Mouse (Mus musculus) brain, embryonic 18.5 days (tissue): Measurements from ENCODE around the gene Hdgfl1.

ENCODE experiments used
- DNase-seq: peaks from one replicate; pipeline ENCODE4 v3.0.0-alpha.2; 2012; ENCODE audit warnings: low read depth, low spot score

Gene Hdgfl1

DNA sequence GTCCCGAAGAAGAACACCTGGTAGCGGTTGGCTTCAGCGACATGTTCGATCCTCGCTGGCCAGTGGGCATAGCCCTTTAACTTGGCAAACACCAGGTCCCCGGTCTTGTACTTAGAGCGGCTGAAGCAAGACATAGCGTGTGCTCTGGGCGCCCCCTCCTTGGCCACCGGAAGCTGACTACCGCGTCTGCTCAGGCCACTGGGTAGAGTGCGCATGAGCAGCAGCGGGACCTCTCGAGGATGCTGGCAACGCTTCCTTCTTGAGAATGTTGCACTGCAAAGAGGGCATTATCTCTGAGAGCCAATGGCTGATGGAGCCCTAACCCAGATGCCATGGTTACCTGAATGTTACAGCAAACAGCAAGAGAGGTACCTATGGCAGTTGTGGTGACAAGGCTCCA is at the start of gene Hdgfl1:
TSS of gene Hdgfl1 (minus strand) at position 211 of the 400 bp plus-strand sequence.
- DNase-seq, result no peak

DNA sequence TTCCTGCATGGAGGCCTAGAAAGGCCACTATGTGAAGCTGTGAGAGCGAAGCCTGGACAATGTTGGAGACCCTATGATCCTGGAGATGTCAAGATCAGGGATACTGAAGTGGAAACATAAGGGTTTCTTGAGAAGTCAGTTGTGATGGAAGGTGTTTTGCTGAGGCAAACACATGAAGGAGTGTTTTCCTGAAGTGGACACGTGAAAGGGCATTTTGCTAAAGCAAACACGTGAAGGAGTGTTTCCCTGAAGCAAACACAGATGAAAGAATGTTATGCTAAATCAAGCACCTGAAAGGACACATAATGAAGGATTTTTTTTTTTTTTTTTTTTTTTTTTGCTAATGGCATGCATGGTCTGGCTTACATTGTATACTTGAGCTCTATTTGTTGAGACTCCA is 25.5 kb upstream of the Hdgfl1 start:
- DNase-seq, result no peak

DNA sequence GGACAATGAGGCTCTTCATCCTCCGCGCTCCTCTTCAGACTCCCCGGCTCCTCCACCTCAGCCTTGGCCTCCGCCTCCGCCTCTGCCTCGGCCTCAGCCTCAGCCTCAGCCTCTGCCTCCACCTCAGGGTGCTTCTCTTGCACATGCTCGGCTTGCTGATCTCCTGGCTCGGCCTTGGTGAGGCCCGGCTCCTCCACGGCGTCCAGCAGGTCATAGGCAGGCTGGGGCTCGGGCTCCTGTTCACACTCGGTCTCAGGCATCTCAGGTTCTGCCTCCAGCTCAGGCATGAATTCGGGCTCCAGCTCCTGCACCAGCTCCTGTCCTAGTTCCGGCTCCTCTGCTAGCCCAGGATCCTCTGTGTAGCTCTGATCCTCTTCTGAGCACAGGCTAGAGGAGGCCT is 541 bp downstream of the Hdgfl1 start:
- DNase-seq, result no peak

DNA sequence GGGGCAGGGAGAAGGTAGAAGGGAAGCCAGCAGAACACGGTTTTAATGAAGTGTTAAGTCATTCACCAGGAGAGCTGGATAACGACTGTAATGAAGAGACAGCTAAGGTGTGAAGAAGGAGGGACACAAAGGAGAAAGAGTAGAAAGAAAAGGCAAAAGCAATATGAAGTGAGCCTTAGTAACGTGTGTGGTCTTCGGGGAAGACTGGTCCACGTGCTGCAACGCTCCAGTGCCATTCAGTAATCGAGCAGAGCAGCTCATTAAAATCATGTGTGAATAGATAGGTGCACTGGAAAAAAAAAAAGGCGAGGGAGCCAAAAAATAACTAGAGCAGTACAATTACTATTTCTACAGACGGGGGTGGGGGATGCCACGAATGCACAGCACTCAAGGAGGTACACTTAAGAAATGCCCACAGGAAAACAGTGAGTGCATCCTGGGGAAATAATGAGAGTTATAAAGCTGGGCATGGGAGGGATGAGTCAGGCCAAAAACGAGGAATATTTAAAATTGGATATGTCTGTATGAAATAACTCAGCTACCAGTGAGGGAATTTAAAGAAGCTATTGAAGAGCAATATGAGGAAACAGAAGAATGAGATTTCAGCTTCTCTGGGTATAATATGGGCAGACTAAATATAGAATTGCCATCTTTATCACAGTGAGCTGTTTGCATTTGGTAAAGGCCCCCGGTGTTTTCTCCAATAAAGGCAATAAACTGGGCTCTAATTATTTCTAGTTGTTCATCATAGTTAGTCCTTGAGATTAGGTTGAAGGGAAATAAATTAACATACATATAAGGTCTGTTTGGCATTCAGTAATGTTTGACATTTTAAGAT is 7.8 kb downstream of the Hdgfl1 start:
- DNase-seq, result no peak

DNA sequence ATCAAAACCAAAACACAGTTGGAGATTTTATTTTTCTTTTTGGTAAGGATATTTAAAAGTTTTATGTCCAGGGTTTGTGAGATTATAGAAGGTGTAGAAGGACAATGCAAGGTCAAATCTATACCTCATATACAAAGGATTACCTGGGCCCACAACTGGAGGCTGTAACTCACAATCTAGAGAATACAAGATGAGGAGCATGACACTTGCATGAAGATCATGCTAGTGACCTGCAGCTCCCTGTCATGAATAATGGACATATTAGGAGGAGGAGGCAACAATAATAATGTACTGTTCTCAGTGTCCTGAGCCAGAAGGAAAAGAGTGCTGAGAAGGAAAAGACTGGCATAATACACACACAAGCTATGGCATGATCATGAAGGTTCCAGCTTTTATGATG is 17.1 kb downstream of the Hdgfl1 start:
- no peak for DNase-seq

DNA sequence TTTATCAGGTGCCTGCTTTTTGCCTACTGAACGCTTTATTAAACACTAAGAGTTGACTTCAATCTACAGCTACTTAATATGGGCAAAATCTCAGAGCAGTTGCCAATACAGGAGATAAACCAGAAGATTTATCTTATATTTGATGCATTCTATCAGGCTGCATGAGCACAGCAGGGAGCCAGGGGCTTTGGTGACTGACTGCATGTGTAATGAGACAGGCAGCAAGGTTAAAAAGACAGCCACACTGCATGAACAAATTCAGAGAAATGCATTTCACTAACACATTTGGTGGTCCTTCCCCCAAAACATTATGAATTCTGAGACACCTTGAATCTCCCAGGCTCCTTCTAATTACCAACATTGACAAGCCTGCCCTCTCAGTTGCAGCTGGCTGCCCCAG is 17.6 kb downstream of the Hdgfl1 start:
- no peak for DNase-seq

DNA sequence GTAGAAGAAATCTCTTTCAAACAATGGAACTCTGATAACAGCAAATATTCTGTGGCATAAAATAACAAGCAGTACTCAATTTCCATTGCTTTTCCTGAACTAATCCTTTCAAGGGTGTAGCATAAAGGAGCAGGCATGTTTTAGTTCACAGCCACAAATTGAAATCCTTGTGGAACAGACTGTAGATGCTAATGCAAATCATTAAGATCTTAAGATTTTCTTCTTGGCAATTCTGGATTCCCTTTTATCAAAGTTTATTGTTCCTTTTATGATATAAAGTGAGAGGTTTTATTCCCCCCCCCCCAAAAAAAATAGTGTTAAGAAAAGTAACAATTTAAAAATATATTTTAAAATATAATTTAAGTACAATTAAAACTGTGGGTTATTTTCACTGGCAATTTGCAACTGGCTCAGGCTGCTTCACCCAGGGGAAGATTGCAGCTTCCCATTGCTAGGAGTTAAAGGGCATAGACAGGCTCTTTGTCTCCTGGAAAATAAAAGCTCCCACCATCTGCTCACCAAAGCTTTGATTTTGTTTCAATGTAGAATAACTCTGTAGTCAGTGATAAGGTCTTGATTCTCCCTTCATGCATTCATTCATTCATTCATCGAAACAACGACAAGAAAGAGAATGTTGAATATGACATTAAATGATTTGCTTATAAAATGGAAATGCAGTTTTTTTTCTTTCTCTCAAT is 24.1 kb downstream of the Hdgfl1 start:
- DNase-seq, result no peak

DNA sequence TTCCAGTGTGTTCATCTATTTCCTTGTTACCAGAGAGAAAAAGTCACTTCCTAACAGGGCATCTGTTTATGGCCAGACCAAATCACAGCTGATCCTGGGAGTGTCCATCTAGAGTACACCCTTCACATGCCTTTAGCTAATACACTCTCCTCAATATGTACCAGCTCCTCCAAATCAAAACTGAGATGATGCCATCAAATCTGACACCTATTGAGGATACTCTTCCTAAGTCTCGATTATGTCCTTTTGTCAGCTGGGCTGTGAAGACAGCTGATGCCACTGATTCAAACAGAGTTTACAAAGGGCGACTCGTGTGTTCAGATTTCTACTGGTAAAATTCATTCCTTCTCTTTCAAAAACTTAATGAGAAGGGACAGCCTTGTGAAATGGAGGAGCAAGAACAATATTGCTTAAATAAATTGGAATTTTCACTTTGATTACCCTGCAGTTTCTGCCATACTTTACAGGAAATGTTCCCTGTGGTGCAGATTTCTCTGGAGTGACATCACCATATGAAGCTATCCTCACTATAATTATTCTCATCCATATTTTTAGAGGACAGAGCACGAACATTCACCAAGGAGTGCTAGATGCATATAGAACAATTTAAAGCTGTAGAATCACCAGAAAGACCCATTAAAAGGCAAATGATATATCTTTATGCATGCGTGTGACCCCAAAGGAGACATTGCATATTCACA is 24.8 kb downstream of the Hdgfl1 start:
- no peak for DNase-seq

DNA sequence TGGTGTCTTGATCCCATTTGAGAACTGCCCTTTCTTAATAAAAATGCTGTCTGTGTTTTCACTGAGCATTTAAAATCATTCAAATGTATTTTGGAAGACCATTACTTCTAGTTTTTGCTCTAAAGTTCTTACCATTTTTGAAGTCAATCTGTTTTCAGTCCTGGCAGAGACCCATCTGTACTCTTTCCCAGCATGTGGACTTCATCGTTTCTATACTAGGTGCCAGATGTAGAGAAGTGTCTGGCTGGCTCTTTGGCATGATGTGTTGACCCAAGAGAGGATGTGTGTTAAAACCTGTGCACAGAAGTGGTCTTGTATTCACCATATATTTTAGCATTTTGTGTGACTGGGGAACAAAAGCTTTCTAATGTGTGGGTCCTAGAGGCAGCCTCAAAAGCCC is 25.9 kb downstream of the Hdgfl1 start:
- DNase-seq, result no peak

DNA sequence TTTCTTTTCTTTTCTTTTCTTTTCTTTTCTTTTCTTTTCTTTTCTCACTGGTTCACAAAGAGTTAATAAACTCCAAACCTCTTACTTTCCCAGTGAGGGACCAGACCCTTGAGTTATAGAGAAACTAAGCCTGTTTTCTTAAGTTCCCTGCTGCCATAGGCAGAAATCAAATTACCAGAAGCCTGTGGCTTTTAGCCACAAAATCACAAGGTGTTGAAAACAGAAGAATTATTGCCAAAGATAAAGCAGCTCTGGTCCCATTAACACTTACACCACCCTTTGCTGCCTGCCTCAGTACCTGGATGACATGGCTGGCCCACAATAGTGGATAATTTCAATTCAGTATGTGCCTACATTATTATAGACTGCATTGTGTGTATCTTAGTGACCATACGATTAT is 35.0 kb downstream of the Hdgfl1 start:
- DNase-seq, result no peak

DNA sequence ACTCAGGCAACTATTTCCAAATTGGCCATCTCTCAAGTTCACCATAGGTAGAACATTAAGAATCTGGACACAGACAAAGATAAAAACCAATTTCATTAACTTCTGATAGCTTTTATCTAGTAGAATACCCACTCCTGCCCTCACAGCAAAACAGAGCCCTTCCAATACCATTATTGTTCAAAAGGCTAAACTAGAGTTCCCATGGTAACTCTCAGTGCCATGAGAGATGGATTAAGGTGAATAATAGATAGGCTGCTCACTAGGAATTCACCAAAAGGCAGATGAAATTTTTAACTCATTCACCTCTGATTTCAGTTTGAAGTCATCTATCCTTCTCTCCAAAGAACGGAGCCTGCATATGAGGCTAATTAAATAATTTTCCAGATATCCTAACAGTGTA is 45.7 kb downstream of the Hdgfl1 start:
- no peak for DNase-seq

DNA sequence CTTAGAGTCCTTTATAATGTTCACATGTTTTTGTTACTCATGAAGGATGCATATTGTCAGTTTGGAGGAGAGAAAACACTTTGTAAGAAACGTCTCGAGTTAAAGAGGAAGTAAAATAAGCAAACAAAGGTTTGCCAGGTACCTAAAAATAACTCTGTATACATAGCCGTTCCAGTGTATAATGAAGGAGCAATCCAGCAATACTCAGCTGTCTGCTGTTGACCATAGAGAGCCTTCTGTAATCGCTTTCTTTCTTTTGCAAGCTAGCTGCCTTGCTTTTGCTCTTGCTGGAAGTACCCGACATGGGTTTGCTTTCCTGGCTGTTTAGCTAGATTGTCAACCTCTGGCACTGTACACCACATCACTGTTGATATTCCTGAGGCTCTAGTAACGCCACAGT is 48.6 kb downstream of the Hdgfl1 start:
- no peak for DNase-seq

DNA sequence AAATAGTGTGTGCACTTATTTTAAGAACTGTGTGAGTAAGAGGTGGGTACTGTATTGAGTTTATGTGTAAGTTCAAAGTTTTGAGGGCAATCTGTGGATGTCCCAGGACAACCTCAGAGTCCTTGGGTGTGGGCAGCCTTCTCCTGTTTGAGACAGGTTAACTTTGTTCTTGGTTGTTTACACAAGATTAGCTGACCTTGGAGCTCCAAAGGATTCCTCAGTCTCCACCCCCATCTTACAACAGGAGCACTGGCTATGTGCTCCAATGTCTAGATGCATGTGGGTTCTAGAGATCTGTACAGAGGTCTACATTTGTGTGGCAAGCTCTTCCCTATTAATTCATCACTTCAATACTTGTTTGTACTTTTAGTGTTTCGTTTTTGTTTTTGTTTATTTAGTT is 49.0 kb downstream of the Hdgfl1 start:
- no peak for DNase-seq

DNA sequence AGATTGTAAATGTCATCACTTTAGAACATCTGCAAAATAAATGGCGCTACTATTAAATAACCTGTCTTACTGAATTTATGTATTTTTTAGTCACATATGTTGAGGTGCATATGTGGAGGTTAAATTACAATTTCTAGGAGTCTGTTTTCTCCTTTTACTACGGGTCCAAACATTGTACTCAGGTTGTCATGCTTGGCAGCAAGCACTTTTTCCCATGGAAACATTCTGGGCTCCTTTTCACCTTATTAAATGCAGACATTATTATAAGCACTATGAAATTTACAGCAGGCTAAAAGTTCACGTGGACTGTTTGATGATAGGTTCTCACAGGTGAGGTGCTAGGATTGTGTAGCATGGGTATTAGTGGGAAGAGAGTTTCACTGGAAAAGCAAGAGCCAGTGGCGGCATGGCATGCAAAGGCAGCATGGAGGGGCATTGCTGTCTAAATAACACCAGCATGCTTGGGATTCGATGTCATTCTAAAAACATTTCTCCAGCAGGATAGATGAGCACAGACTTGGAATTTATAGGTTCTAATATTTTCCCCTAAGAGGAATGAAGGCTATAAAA is 50.7 kb downstream of the Hdgfl1 start:
- no peak for DNase-seq
